Mouse (Mus musculus) heart, adult 8-10 months (tissue): ENCODE measurements around the gene 1700042G07Rik. TPM values are rescaled to one million over a fixed set of nuclear protein-coding genes. Genes with fewer than 3 reads are reported as not detected.

ENCODE experiments used
- DNase-seq: peaks from one replicate; pipeline ENCODE4 v3.0.0; 2022; ENCODE audit warnings: low spot score
- total RNA-seq, 4 experiments: library from RNA; stranded (reverse); gene quantifications; 2 replicates each; pipeline ENCODE4 v1.2.4; 2022

Gene 1700042G07Rik
- total RNA-seq, result not detected

DNA sequence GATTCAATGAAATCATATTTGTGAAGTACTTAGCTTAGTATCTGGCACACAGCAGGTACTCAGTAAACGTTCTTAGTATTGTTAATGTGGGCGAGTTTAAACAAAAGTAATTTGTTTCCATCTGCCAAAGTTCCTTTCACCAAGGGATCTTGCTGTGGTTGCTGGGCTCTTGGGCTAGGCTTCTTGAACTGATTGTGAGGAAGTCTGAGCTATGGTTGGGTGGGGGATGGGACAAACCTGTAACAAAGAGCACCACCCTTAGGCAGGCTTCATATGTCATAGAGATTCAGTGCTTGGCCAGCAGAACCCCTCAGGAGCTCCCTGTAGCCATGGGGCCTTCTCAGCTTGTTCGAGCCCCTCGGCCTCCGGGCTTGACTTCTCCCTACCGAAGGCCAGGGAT lies at the start of gene 1700042G07Rik, which contains the start of gene Gm49337:
Gene 1700042G07Rik (plus strand): TSS at position 301 of the 400 bp plus-strand sequence.
Gene Gm49337 (plus strand): TSS at position 313 of the 400 bp plus-strand sequence.
- DNase-seq, result no peak

DNA sequence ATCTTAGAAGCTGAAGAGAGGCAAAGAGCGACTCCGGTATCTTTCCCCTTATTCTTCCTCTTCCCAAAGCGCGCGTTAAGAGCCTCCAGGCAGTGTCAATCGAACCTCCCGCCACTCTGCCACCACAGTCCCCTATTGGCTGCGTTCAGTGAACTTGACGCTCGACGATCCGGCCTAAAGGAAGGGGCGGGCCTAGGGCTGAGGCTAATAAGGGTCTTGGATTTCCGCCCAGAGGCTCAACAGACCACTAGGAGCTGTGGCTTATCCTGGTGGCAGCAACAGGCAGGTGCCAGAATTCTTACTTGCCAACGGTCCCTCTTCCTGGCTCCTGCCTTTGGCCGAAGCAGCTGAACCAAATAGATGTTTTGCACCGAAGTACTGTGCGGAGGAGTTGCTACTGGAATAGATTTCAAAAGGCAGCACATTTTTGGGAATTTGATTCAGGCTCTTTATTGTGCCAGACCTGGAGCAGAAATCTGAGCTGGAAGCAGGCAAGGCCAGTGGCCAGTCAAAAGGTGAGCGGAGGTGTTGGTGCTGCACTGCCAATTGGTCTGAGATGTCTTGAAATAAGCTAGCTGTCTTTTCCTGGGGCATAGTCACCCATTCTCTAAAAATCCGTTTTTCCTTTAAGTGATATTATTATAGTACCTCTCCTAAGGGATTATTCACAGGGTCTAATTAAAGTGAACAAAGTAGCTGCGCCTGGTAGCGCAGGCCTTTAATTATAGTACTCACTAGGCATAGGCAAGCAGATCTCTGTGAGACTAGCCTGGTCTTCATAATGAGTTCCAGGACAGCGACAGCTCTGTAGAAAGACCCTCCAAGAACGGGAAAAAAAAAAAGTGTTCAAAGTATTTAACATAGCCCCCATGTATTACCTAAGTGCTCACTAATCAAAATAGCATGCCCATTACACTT lies 49.3 kb upstream of the 1700042G07Rik start, which contains the start of the genes Rad54l and Pomgnt1:
Gene Rad54l (minus strand): TSS at position 89 of the 918 bp plus-strand sequence.
Gene Pomgnt1 (plus strand): TSS at position 239 of the 918 bp plus-strand sequence.
- DNase-seq, result peak; percentile 76

DNA sequence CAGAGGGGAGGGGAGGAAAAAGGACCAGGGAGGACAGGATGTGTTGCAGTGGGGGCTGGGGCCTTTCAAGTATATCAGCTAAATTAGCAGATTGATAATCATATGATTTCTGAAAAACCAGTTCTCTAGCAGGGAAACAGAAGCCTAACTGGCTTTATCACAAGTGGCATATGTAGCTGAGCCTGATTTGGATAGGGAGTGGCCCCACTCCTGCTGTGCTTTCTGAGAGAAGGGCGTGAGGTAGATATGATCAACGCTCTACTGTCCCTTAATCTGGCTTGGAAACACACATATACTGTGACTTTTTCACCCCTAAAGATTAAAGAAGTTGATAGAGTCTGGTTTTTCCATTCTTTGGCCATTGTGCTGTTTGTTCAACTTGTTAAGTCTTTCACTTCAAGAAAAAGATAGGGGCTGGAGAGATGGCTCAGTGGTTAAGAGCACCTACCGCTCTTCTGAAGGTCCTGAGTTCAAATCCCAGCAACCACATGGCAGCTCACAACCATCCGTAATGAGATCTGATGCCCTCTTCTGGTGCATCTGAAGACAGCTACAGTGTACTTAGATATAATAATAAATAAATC lies 47.3 kb upstream of the 1700042G07Rik start:
- DNase-seq, result no peak

DNA sequence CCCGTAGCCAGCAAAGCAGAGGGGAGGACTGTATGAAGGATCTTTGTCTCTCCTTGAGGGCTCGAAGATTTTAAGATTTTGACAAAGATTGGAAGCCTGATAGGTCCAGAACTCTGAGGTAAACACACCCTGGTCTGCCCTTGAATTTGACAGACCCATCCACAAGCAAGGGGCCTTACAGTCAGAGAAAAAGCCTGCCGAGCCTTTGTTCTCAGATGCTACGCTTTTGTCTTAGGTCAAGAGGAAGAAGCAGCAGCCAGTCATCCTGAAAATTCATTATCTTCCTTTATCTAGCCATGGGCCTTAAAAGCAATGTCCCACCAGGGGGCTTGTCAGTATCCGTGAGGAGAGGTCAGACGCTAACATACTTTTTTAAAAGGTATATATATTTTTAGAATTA lies 45.2 kb upstream of the 1700042G07Rik start:
- DNase-seq, result no peak

DNA sequence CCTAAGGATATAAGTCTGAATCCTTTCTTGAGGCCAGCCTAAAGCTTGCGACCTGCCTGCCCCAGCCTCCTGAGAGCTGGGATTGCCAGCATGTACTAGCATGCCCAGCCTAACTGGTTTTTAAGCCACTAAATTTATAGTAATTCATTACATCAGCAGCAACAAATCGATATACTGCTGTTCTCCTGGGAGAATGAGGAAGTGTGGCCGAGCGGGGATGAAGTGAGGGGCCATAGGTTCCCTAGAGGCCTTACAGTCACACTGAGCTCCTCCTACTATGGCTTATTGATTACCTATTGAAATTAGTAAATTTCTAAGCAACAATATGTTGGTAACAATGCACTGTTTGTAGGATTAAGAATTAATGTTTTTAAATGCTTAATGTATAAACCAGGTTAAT lies 40.0 kb upstream of the 1700042G07Rik start:
- no peak for DNase-seq

DNA sequence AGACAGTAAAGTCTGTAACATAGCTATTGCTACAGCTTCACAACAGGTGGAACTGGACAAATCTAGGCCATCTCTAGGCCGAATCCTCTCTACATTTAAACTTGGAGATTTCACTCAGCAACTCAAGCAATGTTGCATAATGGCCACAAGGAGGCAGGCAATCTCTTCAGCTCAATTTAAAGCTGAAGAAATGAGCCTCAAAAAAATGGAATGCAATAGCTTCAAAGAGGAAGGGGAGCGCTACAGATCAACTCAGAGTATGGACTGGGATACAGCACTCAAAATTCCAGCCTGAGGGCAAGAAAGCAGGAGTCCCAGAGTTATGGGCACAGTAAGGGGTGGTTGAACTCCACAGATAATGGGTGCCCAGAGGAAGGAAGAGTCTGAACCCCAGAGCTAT lies 38.2 kb upstream of the 1700042G07Rik start:
- DNase-seq, result no peak

DNA sequence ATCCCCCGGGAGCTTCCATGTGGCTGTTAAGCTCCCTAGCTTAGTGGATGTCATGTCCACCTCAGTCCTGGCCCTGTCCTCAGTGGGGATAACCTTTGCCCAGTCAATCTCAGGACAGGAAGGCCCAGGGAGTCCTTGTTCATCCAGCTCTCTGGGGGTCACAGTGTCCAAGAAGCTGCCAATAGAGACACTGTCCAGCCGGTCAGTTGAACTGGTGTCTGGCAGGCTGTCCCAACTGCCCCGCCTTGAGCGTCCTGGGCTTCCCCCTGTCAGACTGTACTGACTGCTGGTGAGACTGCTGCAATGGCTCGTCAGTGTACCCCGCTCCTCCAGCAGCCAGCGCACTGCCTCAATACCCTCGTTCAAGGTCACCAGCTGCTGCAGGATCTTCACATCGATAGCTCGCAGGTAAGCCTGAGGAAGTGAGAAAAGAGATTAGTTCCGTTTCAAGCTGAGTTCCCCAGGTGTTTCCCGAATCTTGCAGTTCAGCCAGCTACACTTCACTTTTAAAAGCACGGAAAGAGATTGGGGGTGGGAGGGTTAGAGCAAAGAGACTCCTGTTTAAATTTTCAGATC lies 35.7 kb upstream of the 1700042G07Rik start:
- no peak for DNase-seq

DNA sequence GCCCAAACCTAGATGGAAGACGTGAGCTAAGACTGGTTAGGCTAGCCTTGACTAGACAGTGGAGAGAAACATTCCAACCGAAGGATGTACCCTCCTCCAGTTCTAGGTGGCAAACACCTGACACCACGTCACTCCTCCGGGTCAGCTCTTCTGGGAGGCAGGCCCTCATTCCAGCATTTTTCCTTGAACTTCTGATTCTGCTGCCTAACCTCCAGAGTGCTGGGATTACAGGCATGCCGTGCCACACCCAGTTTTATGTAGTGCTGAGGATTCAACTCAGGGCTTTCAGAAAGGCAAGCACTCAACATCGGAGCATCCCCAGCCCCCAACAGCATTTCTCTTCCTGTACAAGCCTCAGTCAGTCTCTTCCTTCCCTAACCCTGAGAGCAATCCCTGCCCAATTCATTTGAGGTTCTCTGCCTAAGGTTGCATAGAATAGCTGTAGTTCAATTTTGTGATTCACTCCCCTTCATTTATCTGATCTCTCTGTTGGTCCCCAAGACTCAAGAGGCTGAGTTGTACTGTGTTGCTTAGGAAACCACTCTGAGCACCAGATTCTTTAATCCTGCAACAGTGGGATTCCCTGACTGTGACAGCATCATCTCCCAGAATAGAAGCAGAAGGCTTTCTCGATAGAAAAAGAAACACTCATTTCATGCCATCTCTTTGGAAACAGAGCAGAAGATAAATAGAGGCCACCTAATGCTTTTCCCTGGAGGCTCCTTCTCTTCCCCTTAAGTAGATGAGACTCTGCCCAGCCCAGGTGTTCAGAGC lies 32.2 kb upstream of the 1700042G07Rik start:
- no peak for DNase-seq

DNA sequence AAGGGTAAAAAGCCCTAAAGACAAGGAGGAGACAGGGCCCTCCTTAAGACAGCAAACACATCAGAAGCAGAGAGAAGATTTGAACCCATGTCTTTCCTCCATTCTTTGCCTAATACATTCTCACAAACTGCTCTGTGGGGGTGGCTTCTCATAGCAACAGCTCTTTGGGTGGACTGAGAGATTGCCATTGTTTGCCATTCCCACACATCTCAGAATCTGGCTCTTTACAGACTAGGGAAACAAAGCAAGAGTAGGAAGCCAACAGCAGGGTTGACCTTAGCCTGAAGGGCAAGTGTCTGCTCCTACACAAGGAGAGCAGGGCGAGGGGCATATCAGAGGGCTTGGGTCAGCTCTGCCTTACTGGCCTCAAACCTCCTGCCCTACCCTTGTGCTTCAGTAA lies 31.4 kb upstream of the 1700042G07Rik start:
- no peak for DNase-seq

DNA sequence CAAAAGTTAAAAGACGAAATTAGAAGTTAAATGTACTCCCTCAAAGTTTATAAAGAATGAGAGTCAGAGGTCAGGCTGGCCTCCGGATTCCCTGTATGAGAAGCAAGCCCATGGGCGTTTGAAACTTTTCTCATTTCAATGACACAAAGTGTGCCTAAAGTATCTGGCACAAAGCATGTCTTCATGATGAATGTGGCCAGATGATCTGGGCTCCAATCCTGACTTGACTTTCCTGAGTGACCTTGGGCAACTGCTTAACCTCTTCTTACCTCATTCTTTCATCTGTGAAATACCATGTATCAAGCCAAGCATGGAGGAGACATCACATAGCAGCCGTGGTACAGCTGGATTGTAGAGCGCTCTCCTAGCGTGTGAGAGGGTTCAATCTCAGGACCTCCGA lies 30.9 kb upstream of the 1700042G07Rik start:
- no peak for DNase-seq

DNA sequence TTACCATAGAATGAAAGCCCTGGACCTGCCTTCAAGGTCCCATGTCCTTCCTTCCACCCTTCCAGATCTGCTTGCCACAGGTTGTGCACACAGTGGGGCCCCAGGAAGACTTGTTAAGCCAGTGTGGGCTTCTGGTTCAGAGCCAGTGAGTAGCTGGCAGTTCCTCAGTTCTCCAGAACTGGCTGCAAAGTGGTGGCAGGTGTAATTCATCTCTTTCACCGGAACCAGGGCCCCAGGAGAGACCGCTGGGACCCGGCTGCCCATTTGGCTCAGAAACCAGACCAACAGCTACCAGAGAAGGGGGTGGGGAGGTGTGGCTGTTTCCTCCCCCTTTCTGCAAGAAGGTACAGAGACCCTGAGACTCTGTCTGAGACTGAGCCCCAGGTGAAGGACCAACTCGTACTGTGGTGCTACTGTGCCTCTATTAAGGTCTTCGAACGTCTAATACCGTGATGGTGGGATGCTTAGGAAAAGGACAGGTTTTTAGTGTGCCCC lies 29.8 kb upstream of the 1700042G07Rik start:
- DNase-seq, result peak; percentile 11

DNA sequence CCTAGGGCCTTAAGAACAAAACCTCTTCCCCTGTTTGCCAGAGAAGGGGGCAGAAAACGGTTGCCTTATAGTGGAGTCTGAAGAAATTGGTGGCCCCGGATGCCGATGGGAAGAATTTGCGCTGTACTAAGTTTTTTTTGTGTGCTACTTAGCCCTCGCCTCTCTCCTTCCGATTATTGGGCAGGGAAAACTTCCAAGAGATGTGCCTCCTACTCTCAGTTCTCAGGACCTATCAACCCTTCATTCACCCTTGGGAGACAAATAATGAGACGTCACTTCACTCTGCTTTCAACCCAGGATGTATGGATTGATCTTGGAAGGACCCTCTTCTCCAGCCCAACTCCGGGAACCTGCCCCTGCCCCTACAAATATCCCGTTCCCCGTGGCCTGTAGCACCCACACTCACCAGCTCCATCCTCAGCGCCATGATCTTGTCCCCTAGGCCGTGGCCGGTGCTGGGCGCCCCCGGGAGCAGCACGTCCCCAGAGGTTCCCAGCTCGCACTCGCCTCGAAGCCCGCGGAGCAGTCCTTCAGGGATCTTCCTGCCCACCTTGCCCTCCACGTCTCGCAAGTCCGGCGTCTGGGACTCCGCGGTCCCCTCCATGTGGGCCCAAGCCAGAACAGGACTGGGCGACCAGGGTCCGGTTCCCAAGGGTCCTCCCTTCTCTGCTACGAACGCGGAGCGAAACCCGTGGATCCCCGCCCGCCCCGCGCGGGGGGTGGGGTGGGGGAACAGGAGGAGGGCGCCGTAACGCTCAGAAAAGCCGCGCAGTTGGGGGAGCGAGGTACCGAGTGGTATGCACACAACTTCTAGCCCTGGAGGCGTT lies 29.1 kb upstream of the 1700042G07Rik start:
- DNase-seq, result peak; percentile 60

DNA sequence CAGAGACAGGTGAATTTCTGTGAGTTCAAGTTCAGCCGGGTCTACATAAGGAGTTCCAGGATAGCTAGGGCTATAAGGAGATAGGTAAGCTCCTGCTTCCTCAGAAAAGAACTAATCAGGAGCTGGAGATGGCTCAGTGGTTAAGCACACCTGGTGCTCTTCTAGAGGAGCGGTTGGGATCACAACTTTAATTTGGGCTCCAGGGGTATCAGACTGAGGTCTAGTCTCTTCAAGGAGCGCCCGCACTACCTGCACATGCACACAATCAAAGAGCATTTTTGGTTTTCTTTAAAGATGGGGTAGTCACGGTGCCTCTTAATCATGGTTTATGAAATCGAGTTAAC lies 23.4 kb upstream of the 1700042G07Rik start:
- no peak for DNase-seq

DNA sequence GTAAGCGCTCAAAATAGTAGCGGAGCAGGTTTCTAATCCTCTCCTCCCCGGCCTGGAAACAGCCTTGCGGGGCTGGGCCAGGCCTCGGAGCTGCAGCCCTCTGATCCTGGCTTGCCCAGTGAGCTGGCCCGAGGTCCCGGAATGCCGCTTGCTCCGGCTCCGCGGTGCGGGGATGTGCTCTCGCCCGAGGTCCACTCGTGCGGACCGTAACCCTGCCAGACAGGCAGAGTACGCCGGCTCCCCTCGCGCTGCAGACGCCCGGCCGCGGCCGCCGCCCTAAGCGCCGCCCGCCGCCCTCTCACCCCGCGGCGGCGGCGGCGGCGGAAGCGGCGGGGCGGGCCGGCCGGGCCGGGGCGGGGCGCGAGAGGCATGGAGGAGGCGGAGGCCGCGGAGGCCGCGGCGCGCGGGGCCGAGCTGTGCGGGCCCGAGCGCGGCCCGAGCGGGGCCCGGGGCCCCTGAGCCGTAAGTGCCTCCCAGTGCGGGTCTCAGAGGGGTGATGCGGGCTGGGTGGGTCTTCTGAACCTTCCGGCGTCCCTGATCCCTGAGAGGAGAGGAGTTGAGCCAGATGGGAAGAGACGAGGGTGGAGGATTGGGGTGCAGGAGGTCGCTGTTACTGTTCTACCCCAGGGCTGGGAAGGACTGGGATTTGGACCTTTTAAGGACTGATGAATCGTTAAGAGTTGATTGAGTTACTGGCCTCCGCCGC lies 22.9 kb upstream of the 1700042G07Rik start:
- peak; percentile 35 for DNase-seq

DNA sequence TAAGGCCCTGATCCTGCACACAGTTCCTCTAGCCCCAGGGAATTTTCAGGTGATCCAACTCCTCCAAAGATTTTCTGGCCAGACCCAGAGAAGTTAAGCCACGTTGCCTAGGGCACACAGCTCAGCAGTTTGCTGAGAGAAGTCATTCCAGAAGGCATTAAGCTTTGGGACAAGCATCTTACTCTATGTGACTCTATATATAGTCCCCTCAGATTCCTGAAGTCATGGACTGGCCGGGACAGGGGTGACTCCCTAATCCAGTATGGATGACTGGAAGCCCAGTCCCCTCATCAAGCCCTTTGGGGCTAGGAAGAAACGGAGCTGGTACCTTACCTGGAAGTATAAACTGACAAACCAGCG lies 22.3 kb upstream of the 1700042G07Rik start:
- no peak for DNase-seq

DNA sequence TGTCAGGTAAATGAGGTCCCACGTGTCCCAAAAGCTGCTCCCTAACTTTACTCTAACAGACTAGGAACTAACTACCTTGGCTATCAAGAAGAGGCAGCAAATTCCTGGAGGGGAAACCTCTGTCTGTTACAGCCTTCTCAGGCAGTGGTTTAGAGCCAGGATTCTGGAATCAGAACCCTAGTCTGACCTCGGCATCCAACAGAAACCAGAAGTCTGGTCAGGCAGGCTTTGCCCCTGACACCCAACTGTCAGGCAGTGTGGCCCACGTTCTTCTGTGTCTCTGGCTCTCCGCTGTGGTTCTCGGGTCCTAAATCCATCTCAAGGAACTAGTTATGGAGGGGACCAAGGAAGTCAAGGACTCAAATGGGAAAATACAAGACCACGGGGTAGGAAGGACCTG lies 21.9 kb upstream of the 1700042G07Rik start, which contains the start of gene Lurap1:
Gene Lurap1 (minus strand): TSS at position 101 of the 400 bp plus-strand sequence.
- no peak for DNase-seq

DNA sequence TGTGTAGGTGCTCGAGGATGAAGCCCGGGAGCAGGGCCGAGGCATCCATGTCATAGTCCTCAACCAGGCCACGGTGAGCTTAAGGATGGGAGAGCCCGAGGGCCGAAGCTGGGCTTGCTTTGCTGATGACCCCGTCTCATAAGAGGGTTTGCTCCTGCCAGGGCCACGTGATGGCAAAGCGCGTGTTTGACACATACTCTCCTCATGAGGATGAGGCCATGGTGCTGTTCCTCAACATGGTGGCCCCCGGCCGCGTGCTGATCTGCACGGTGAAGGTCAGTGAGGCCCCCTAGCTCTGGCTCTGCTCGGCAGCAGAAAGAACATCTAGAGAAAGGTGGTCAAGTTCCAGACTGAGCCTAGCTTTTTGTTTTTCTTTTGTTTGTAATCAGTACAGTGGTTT lies 20.5 kb upstream of the 1700042G07Rik start:
- DNase-seq, result no peak

DNA sequence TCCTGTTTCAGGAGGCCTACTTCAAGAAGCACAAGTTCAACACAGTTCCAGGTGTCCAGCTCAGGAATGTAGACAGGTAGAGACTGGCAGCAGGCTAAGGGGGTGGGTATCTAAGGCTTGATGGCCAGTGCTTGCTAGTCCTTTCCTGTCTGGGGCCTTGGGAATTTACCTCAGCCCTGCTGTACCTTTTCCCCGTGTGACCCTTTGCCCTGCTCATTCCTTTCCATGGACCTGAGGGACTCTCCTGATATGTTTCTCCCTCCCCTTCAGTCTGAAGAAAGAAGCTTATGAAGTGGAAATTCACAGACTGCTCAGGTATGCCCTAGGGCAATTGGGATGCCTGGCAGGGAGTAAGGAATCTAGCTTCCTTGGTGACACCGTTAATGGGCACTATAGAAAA lies 15.3 kb upstream of the 1700042G07Rik start:
- no peak for DNase-seq

DNA sequence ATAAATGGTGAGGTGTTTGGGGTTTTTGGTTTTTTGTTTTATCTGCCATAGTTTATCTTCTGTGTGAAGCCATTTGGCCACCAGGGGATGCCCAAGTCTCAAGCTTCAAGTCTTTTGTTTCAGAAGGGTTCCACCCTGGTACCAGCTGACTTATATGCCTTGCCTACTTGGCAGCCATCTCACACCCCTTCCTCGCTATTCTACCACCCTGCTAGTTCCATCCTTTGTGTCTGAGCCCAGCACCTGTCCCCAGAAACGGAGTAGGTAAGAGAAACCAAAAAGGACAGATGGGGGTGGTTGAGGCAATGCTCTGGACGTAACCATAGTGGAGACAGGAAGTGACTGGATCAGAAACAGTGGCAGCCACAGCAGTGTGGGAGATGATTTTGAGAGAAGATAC lies 13.3 kb upstream of the 1700042G07Rik start:
- DNase-seq, result no peak

DNA sequence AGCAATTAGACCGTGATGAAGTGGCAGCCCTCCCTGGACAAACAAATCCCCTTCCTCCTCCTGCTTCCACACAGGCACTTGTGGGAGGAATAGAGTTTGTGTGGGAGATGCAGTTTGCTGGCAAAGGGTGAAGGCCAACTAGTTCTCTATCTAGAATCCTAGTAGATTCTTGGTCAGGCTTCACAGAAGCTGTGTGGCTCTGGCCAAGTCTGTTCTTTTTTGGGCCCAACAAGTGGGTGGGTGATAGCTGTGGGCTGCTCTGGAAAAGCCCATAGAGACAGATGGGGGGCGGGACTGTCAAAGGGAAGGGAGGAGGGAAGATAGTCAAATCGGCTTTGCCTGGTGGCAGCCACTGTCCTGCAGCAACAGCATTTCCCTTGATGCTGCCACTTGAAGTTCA lies 12.4 kb upstream of the 1700042G07Rik start:
- no peak for DNase-seq
